Mouse (Mus musculus): Measurements from ENCODE around the gene Olfr1129.
"Not testable (repeated sequence)": the region's sequence is repeated elsewhere in the genome, so short reads cannot be mapped to it uniquely, and the experiment has no call there.

The Olfr1129 gene

GRCm38 (mm10) chr2:87573602-87574001 is at the start of gene Olfr1129:
TSS of gene Olfr1129 (plus strand) at chr2:87573902.
- not testable (repeated sequence) for DNase-seq (ENCODE audit: low read depth, low spot score)

GRCm38 (mm10) chr2:87525899-87526616 is 47.6 kb upstream of the Olfr1129 start:
- DNase-seq (ENCODE audit: low read depth, low spot score) = not testable (repeated sequence)

- no peak for DNase-seq (ENCODE audit: low read depth, low spot score)
Measured at GRCm38 (mm10) chr2:87531496-87531895, 42.2 kb upstream of the Olfr1129 start, which contains the start of gene Olfr153. TSS of gene Olfr153 (plus strand) at chr2:87531796.

GRCm38 (mm10) chr2:87534826-87535225 is 38.9 kb upstream of the Olfr1129 start:
- DNase-seq (ENCODE audit: low read depth, low spot score) = no peak

GRCm38 (mm10) chr2:87545442-87545841 is 28.3 kb upstream of the Olfr1129 start, which contains the start of gene Olfr1128:
TSS of gene Olfr1128 (minus strand) at chr2:87545542.
- DNase-seq (ENCODE audit: low read depth, low spot score) = no peak

GRCm38 (mm10) chr2:87605912-87606311 is 32.2 kb downstream of the Olfr1129 start, which contains the start of gene Olfr1130:
TSS of gene Olfr1130 (plus strand) at chr2:87606212.
- not testable (repeated sequence) for DNase-seq (ENCODE audit: low read depth, low spot score)

GRCm38 (mm10) chr2:87626804-87627203 is 53.1 kb downstream of the Olfr1129 start, which contains the start of gene Olfr1131:
TSS of gene Olfr1131 (plus strand) at chr2:87627104.
- no peak for DNase-seq (ENCODE audit: low read depth, low spot score)
